Comparison of ENCODE assay signal across 28 mouse cellular contexts in the genomic region with DNA sequence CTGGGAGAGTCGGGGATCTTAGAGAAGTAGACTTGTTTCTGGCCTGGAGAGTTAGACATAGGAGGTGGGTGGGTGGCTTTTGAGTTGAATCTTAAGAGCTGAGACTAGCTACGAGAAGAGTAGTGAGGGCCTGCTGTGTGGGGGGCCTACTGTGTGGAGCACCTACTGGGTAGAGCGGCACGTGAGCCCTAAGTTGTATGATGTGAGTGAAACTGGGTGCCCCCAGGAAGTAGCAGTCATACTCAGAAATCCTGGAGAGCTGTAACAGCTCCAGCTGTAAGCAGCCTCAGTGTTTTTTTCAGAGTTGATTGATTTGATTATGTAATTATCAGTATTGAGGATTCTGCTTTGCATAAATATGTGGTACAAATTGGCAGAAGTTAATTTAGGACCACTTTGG. TPM values are rescaled to one million over a fixed set of nuclear protein-coding genes. Genes with fewer than 3 reads are reported as not detected.
DNase-seq lines count a peak whose midpoint lies in the region; ATAC-seq and TF ChIP-seq lines count a peak whose summit lies in the region.
"Had no signal": no experiment of that assay in that cellular context is flagged by ENCODE, and none has a peak within 500 bp of the region (broad histone marks: within the 10 kb centered on the region; RNA-seq: fewer than 3 reads in every experiment).

No protein-coding gene starts in this region.

- H3K36me3 ChIP-seq in midbrain, embryonic 10.5 days: no peaks in the 10 kb centered on the region
- H3K36me3 ChIP-seq in midbrain, embryonic 11.5 days (ENCODE audit: control insufficient read depth, insufficient read depth, low read length): no peaks in the 10 kb centered on the region
- peaks cover 0 to 36% of the 10 kb centered on the region in 2 experiments for H3K36me3 ChIP-seq in CH12.LX (replicated peaks in 1 of 2; ENCODE audit: control insufficient read depth in 1 of 2, insufficient read depth in 1 of 2, low read length in 1 of 2)
- H3K36me3 ChIP-seq in hindbrain, embryonic 14.5 days (replicated peaks; ENCODE audit: control insufficient read depth, insufficient read depth): no peaks in the 10 kb centered on the region
- H3K36me3 ChIP-seq: forebrain, embryonic 15.5 days; heart, embryonic 15.5 days; hindbrain, embryonic 12.5 days; limb, embryonic 13.5 days; lung, embryonic 15.5 days; midbrain, embryonic 15.5 days; neural tube, embryonic 15.5 days; stomach, embryonic 15.5 days had no signal

- H3K79me2 ChIP-seq in CH12.LX (replicated peaks; ENCODE audit: control insufficient read depth, extremely low read depth, insufficient read depth, poor library complexity, severe bottlenecking): peaks cover 29% of the 10 kb centered on the region

- no peak for TF ChIP-seq POLR2A in CH12.LX (IDR thresholded peaks at IDR 0.05; ENCODE audit: low read depth, low read length)

- in situ Hi-C loops in CH12.LX (cut with MboI; ENCODE audit: low pct_ligation_motif_present, low pct_unique_long_range_greater_than_20kb, low sequenced_read_pairs): loop anchor here (5.0 kb wide), 1 partner anchor 84 kb away; no protein-coding TSS in a partner anchor

- no peak for TF ChIP-seq EP300 in CH12.LX (IDR thresholded peaks at IDR 0.05; ENCODE audit: low read length)

- no peaks in the 10 kb centered on the region for H3K9me3 ChIP-seq in midbrain, embryonic 10.5 days (replicated peaks)
- H3K9me3 ChIP-seq in midbrain, embryonic 11.5 days (ENCODE audit: control insufficient read depth, low read length): no peaks in the 10 kb centered on the region
- H3K9me3 ChIP-seq in CH12.LX (replicated peaks; ENCODE audit: low read length): no peaks in the 10 kb centered on the region
- no peaks in the 10 kb centered on the region for H3K9me3 ChIP-seq in hindbrain, embryonic 14.5 days (ENCODE audit: control insufficient read depth, low read length)
- H3K9me3 ChIP-seq: forebrain, embryonic 15.5 days; heart, embryonic 15.5 days; hindbrain, embryonic 12.5 days; limb, embryonic 13.5 days; lung, embryonic 15.5 days; midbrain, embryonic 15.5 days; neural tube, embryonic 15.5 days; stomach, embryonic 15.5 days had no signal

- WGBS in midbrain, embryonic 10.5 days: 83% methylated on average over 4 of the region's 4 CpGs
- 88% methylated on average over 4 of the region's 4 CpGs for WGBS in midbrain, embryonic 11.5 days
- 79% methylated on average over 4 of the region's 4 CpGs for WGBS in hindbrain, embryonic 14.5 days

- H3K9ac ChIP-seq in midbrain, embryonic 11.5 days (ENCODE audit: low read length): no peak overlapping the region
- no peak overlapping the region for H3K9ac ChIP-seq in CH12.LX (ENCODE audit: insufficient read depth, low read depth)
- no peak overlapping the region for H3K9ac ChIP-seq in hindbrain, embryonic 14.5 days
- H3K9ac ChIP-seq: forebrain, embryonic 15.5 days; heart, embryonic 15.5 days; hindbrain, embryonic 12.5 days; limb, embryonic 13.5 days; lung, embryonic 15.5 days; midbrain, embryonic 15.5 days; neural tube, embryonic 15.5 days; stomach, embryonic 15.5 days had no signal

- no peak overlapping the region for H3K4me2 ChIP-seq in midbrain, embryonic 11.5 days
- no peak overlapping the region for H3K4me2 ChIP-seq in CH12.LX (ENCODE audit: insufficient read depth, low read depth, poor library complexity, severe bottlenecking)
- H3K4me2 ChIP-seq in hindbrain, embryonic 14.5 days (replicated peaks): no peak overlapping the region
- H3K4me2 ChIP-seq: forebrain, embryonic 15.5 days; heart, embryonic 15.5 days; hindbrain, embryonic 12.5 days; limb, embryonic 13.5 days; liver, embryonic 11.5 days; lung, embryonic 15.5 days; midbrain, embryonic 15.5 days; neural tube, embryonic 15.5 days; stomach, embryonic 15.5 days had no signal

- H3K27me3 ChIP-seq in midbrain, embryonic 10.5 days (ENCODE audit: low read depth, poor library complexity, severe bottlenecking): no peaks in the 10 kb centered on the region
- no peaks in the 10 kb centered on the region for H3K27me3 ChIP-seq in midbrain, embryonic 11.5 days (ENCODE audit: control insufficient read depth, insufficient read depth, low read length)
- no peaks in the 10 kb centered on the region for H3K27me3 ChIP-seq in CH12.LX (replicated peaks)
- H3K27me3 ChIP-seq in hindbrain, embryonic 14.5 days (ENCODE audit: control insufficient read depth, insufficient read depth, low read length): no peaks in the 10 kb centered on the region
- H3K27me3 ChIP-seq: forebrain, embryonic 15.5 days; heart, embryonic 15.5 days; hindbrain, embryonic 12.5 days; limb, embryonic 13.5 days; lung, embryonic 15.5 days; midbrain, embryonic 15.5 days; neural tube, embryonic 15.5 days; stomach, embryonic 15.5 days had no signal

- no peak for TF ChIP-seq CTCF in CH12.LX (conservative IDR thresholded peaks at IDR 0.05 in 1 of 2, IDR thresholded peaks at IDR 0.05 in 1 of 2; ENCODE audit: low read depth in 2 of 2, low read length in 2 of 2)

- H3K27ac ChIP-seq in midbrain, embryonic 10.5 days (replicated peaks): 0 out of 2 replicates have a peak overlapping the region, but pooled peaks have one; percentile 9
- H3K27ac ChIP-seq in midbrain, embryonic 11.5 days (ENCODE audit: low read depth, low read length): no peak overlapping the region
- no peak overlapping the region for H3K27ac ChIP-seq in CH12.LX (ENCODE audit: insufficient read depth, low read depth)
- H3K27ac ChIP-seq in brown adipose tissue, adult 24 weeks (replicated peaks; ENCODE audit: low read depth, low read length): peak overlapping the region; percentile 27; the same call in 1 of the 2 replicates
- H3K27ac ChIP-seq in hindbrain, embryonic 14.5 days: no peak overlapping the region
- H3K27ac ChIP-seq: forebrain, embryonic 15.5 days; heart, embryonic 15.5 days; hindbrain, embryonic 12.5 days; layer of hippocampus, adult 2 months; limb, embryonic 13.5 days; lung, embryonic 15.5 days; midbrain, embryonic 15.5 days; neural tube, embryonic 15.5 days; stomach, embryonic 15.5 days had no signal

- H3K4me3 ChIP-seq in midbrain, embryonic 10.5 days: no peak overlapping the region
- H3K4me3 ChIP-seq in midbrain, embryonic 11.5 days (ENCODE audit: low read depth, low read length): no peak overlapping the region
- H3K4me3 ChIP-seq in CH12.LX (replicated peaks in 1 of 3; ENCODE audit: low read depth in 2 of 3, low read length in 2 of 3, poor library complexity in 1 of 3): no peak overlapping the region
- no peak overlapping the region for H3K4me3 ChIP-seq in brown adipose tissue, adult 24 weeks (ENCODE audit: insufficient read depth, low read depth, low read length)
- H3K4me3 ChIP-seq in hindbrain, embryonic 14.5 days (replicated peaks; ENCODE audit: low read length): no peak overlapping the region
- H3K4me3 ChIP-seq: forebrain, embryonic 15.5 days; heart, embryonic 15.5 days; hindbrain, embryonic 12.5 days; layer of hippocampus, adult 2 months; limb, embryonic 13.5 days; lung, embryonic 15.5 days; midbrain, embryonic 15.5 days; neural tube, embryonic 15.5 days; stomach, embryonic 15.5 days had no signal

- no peak for TF ChIP-seq RAD21 in CH12.LX (IDR thresholded peaks at IDR 0.05; ENCODE audit: low read depth, low read length)

- dilution Hi-C loops in CH12.LX (cut with MboI; ENCODE audit: extremely low pct_ligation_motif_present, extremely low pct_unique_long_range_greater_than_20kb, low sequenced_read_pairs): no loop called here

- H3K4me1 ChIP-seq in midbrain, embryonic 10.5 days: peaks cover 66% of the 10 kb centered on the region
- H3K4me1 ChIP-seq in midbrain, embryonic 11.5 days (ENCODE audit: control insufficient read depth, insufficient read depth, low read length): peaks cover 13% of the 10 kb centered on the region
- H3K4me1 ChIP-seq in CH12.LX (ENCODE audit: control insufficient read depth in 1 of 2, insufficient read depth in 2 of 2): peaks cover 30 to 94% of the 10 kb centered on the region in 2 experiments
- peaks cover 57% of the 10 kb centered on the region for H3K4me1 ChIP-seq in brown adipose tissue, adult 24 weeks (ENCODE audit: control insufficient read depth, insufficient read depth, insufficient read length, low read length)
- peaks cover 13% of the 10 kb centered on the region for H3K4me1 ChIP-seq in hindbrain, embryonic 14.5 days (replicated peaks; ENCODE audit: control insufficient read depth, insufficient read depth, low read length)

- no peak for DNase-seq in midbrain, embryonic 10.5 days (ENCODE audit: low spot score)
- DNase-seq in midbrain, embryonic 11.5 days (ENCODE audit: low spot score, missing footprints): no peak
- no peak for DNase-seq in CH12.LX (ENCODE audit: extremely low read depth)
- DNase-seq in induced T-regulatory cell, adult 2 months (ENCODE audit: low read depth): peak; percentile 30
- no peak for DNase-seq in spleen, adult 18-20 months
- DNase-seq in hindbrain, embryonic 14.5 days (ENCODE audit: low spot score): no peak
- DNase-seq: adrenal gland, postnatal 10 days; cerebellum, adult 18-20 months; cerebellum, postnatal 10 days; gastrocnemius, postnatal 25 days; heart, postnatal 36 days; kidney, adult 18-20 months; kidney, postnatal 36 days; lung, postnatal 4 days; retina, postnatal 1 day; right cerebral cortex, postnatal 14 days; thymus, postnatal 4 days had no signal

- no peak for ATAC-seq in midbrain, embryonic 11.5 days (ENCODE audit: low FRiP score)
- no peak for ATAC-seq in hindbrain, embryonic 14.5 days (ENCODE audit: low FRiP score)
- ATAC-seq: forebrain, embryonic 15.5 days; midbrain, embryonic 15.5 days had no signal

TF ChIP-seq in CH12.LX, 34 proteins besides CTCF, POLR2A, EP300 and RAD21 (continues in another document):
- TF ChIP-seq MXI1 (IDR thresholded peaks at IDR 0.05; ENCODE audit: low read depth, low read length): no peak
- no peak for TF ChIP-seq POLR2AphosphoS2 (IDR thresholded peaks at IDR 0.05; ENCODE audit: low read depth, low read length)
- TF ChIP-seq ZC3H11A (IDR thresholded peaks at IDR 0.05; ENCODE audit: low read depth, low read length): no peak
- no peak for TF ChIP-seq MEF2A (IDR thresholded peaks at IDR 0.05; ENCODE audit: borderline replicate concordance, low read depth, low read length)
- TF ChIP-seq ZKSCAN1 (IDR thresholded peaks at IDR 0.05; ENCODE audit: borderline replicate concordance, low read depth, low read length): 0 out of 2 replicates have a peak, but pooled peaks have one; percentile 10
- no peak for TF ChIP-seq USF1 (IDR thresholded peaks at IDR 0.05; ENCODE audit: low read depth, low read length)
- no peak for TF ChIP-seq IRF4 (IDR thresholded peaks at IDR 0.05; ENCODE audit: low read depth, low read length)
- no peak for TF ChIP-seq HCFC1 (IDR thresholded peaks at IDR 0.05; ENCODE audit: low read depth, low read length)
- TF ChIP-seq USF2 (conservative IDR thresholded peaks at IDR 0.05; ENCODE audit: low read depth, low read length): no peak

RNA-seq across cellular contexts. Expression of gene Elovl5, which starts 11.6 kb away (rescaled TPM):
- polyA plus RNA-seq in midbrain, embryonic 10.5 days (2016; fragmentation: Nextera tagmentation; extraction: Ambion mirVana): 97.0 and 102 TPM in 2 replicates
- 98.2 and 105 TPM in 2 replicates for polyA plus RNA-seq in midbrain, embryonic 11.5 days (2014; fragmentation: Nextera tagmentation; extraction: Ambion mirVana)
- 44.0 TPM in 2 replicates for total RNA-seq in CH12.LX (2012; rRNA removed)
- total RNA-seq in CH12.LX (2014; rRNA removed): 122 and 123 TPM in 2 replicates
- 62.2 and 63.0 TPM in 2 replicates for polyA plus RNA-seq in CH12.LX (2012; ENCODE audit: insufficient read length, low read depth)
- 85.7 and 123 TPM in 2 replicates for polyA plus RNA-seq in brown adipose tissue, adult 24 weeks (2012; ENCODE audit: insufficient read depth, insufficient read length, missing spikeins)
- 73.5 and 79.3 TPM in 2 replicates for polyA plus RNA-seq in hindbrain, embryonic 14.5 days (2014; fragmentation: Nextera tagmentation; extraction: Ambion mirVana)

Comparison
In these comparisons a context has a peak if more than half of its experiments do, and no peak if none do; other contexts are left out.
1. H3K27ac ChIP-seq: peak in midbrain, embryonic 10.5 days (single experiment) and brown adipose tissue, adult 24 weeks (single experiment); none in midbrain, embryonic 11.5 days (single experiment), CH12.LX (single experiment) and hindbrain, embryonic 14.5 days (single experiment).